17 mouse cellular contexts compared by ENCODE assay signal in the genomic region with DNA sequence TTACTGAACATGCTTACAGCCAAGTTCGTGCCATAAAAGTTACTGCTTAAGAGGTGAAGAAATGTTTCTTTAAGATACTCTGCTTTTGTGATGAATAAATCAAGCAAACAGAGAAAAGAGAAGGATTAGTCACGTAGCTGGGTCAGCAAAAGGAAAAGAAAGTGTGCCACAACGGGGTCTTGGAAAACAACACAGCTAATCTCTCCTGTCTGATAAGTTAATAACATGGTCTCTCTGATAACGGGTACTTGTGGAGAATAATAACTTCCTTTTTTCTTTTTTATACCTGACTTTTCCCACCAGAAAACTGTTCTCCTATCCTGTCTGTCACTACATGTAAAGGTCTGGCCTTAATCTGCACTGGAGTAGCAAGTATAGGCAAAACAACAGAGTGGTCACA.
"Had no signal": no experiment of that assay in that cellular context is flagged by ENCODE, and none has a peak within 500 bp of the region (broad histone marks: within the 10 kb centered on the region; RNA-seq: fewer than 3 reads in every experiment).

No protein-coding gene starts in this region.

- H3K9ac ChIP-seq: liver, embryonic 15.5 days; midbrain, embryonic 15.5 days; neural tube, embryonic 13.5 days had no signal

- ATAC-seq: lung, postnatal 0 days; midbrain, embryonic 15.5 days had no signal

- H3K27me3 ChIP-seq: liver, embryonic 15.5 days; midbrain, embryonic 15.5 days; neural tube, embryonic 13.5 days had no signal

- H3K36me3 ChIP-seq: liver, embryonic 15.5 days; midbrain, embryonic 15.5 days had no signal

- DNase-seq: kidney, postnatal 10 days; kidney, postnatal 4 days; lung, adult 2 months; lung, postnatal 36 days; retina, postnatal 1 day; right cerebral cortex, postnatal 4 days; spleen, adult 18-20 months; thymus, adult 18-20 months; thymus, postnatal 14 days had no signal

- H3K4me2 ChIP-seq: liver, embryonic 11.5 days; liver, embryonic 15.5 days; midbrain, embryonic 11.5 days; midbrain, embryonic 15.5 days; neural tube, embryonic 13.5 days had no signal

- H3K4me3 ChIP-seq: left cerebral cortex, adult 2 months; limb, embryonic 10.5 days; liver, embryonic 15.5 days; midbrain, embryonic 15.5 days; neural tube, embryonic 13.5 days had no signal

- H3K27ac ChIP-seq: left cerebral cortex, adult 2 months; limb, embryonic 10.5 days; liver, embryonic 15.5 days; midbrain, embryonic 15.5 days; neural tube, embryonic 13.5 days had no signal

- H3K9me3 ChIP-seq: limb, embryonic 10.5 days; liver, embryonic 15.5 days; midbrain, embryonic 15.5 days; neural tube, embryonic 13.5 days had no signal
